Mouse (Mus musculus): Measurements from ENCODE around the gene Rab42. TPM values are rescaled to one million over a fixed set of nuclear protein-coding genes. Genes with fewer than 3 reads are reported as not detected.

The Rab42 gene
- polyA plus RNA-seq (2021; fragmentation: Nextera tagmentation), result 7.7 and 7.9 TPM in 2 replicates
- long read RNA-seq, experiment 1, partial matches to known transcripts, result 0 of 6 reads
- long read RNA-seq, experiment 1, other reads (novel, unspliced or antisense), result 4 of 6 reads
- long read RNA-seq, experiment 2, transcript Rab42-201 (2 exons, 761 nt), result major isoform, 10 of 13 reads
- long read RNA-seq, experiment 2, partial matches to known transcripts, result 0 of 13 reads
- long read RNA-seq, experiment 2, other reads (novel, unspliced or antisense), result 3 of 13 reads

DNA sequence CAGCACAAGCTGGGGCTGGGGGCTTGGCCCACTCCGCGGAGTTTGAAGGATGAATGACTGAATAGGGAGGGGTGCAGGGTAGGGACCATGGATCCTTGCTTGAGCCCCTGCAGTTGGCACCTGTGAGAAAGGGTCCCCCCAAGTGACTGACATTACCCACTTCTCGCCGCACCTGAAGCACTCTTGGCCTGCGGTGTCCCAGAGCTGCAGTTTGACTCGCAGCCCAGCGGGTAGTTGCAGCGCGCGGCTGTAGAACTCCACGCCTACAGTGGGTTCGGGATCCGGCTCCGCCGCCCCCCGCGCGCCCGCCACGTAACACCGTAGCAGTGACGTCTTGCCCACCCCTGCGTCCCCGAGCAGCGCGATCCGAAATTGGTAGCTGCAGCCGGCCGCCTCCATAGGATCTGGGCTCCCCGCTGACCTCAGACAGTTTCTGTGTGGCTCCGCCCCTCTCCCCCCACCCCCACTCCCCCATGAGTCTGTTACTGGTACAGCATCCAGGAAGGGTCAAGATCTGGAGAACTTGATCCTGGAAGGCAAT, at the start of gene Rab42:
Gene Rab42 (minus strand): TSS at position 447 of the 541 bp plus-strand sequence.

GRCm38 (mm10) chr4:132329115-132329834, 26.1 kb upstream of the Rab42 start, which contains the start of gene Trnau1ap:
TSS of gene Trnau1ap (minus strand) at chr4:132329538.

GRCm38 (mm10) chr4:132274156-132274862, 28.9 kb downstream of the Rab42 start, which contains the start of gene Taf12:
TSS of gene Taf12 (plus strand) at chr4:132274375.

DNA sequence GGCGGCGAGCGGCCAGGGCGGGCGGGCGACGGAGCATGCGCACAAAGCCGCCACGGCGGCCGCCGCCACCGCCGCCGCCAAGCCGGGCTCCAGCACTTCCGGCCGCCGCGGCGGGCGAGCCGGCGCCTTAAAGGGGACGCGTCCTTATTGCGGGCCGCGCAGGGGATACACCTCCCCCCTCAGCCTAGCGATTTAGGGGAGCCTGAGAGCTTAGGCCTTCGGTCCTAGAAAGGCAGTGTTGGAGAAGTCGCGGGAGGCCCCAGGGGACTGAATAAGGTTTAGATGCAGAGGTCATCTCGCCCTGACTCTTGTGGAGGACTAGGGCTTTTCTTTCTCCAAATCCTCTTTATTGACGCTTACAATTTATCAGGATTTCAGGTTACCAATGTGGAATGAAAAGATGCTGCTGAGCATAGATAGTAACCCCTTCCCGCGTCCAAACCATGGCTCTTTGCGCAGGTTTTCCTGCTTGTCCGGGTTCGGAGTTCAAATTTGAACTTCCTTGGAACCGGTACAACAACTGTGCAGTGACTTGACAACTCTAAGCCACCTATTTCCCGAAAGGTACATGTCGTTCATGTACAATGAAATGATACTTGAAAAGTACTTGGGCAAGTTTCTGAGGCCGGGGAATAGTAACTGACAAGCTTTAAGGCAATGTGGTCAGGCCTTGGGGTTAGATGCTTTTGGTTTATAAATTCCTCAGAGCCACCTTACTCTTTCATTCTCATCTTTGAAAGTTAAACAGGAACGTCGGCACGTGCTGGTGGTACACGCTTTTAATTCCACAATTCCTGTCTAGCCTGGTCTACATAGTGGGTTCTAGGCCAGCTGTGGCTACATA, 41.4 kb downstream of the Rab42 start, which contains the start of gene Gmeb1:
Gene Gmeb1 (minus strand): TSS at position 89 of the 844 bp plus-strand sequence.

Other genes starting within 250 kb of the Rab42 start
- gene Gm10300, start 228.7 kb downstream of the Rab42 start, polyA plus RNA-seq (2021; fragmentation: Nextera tagmentation), result 0.13 and 0.21 TPM in 2 replicates
- gene Epb41, start 228.1 kb downstream of the Rab42 start, polyA plus RNA-seq (2021; fragmentation: Nextera tagmentation), result 5.7 and 7.3 TPM in 2 replicates
- gene Oprd1, start 158.9 kb downstream of the Rab42 start, polyA plus RNA-seq (2021; fragmentation: Nextera tagmentation), result 1.4 and 2.2 TPM in 2 replicates
- gene Ythdf2, start 91.1 kb downstream of the Rab42 start, polyA plus RNA-seq (2021; fragmentation: Nextera tagmentation), result 39.7 and 47.6 TPM in 2 replicates
- 8.7 and 17.9 TPM in 2 replicates for gene Gmeb1, start 41.8 kb downstream of the Rab42 start, polyA plus RNA-seq (2021; fragmentation: Nextera tagmentation)
- 29.4 and 31.9 TPM in 2 replicates for gene Taf12, start 29.0 kb downstream of the Rab42 start, polyA plus RNA-seq (2021; fragmentation: Nextera tagmentation)
- 47.1 and 59.3 TPM in 2 replicates for gene Trnau1ap, start 26.2 kb upstream of the Rab42 start, polyA plus RNA-seq (2021; fragmentation: Nextera tagmentation)
- gene Rcc1, start 50.2 kb upstream of the Rab42 start, polyA plus RNA-seq (2021; fragmentation: Nextera tagmentation), result 6.4 and 7.5 TPM in 2 replicates
- 1.5 and 3.7 TPM in 2 replicates for gene Phactr4, start 119.1 kb upstream of the Rab42 start, polyA plus RNA-seq (2021; fragmentation: Nextera tagmentation)
- gene Med18, start 160.5 kb upstream of the Rab42 start, polyA plus RNA-seq (2021; fragmentation: Nextera tagmentation), result 4.9 and 6.2 TPM in 2 replicates
- gene Sesn2, start 207.1 kb upstream of the Rab42 start, polyA plus RNA-seq (2021; fragmentation: Nextera tagmentation), result 6.4 and 6.9 TPM in 2 replicates
- gene Atpif1, start 230.3 kb upstream of the Rab42 start, polyA plus RNA-seq (2021; fragmentation: Nextera tagmentation), result 1,769 and 1,771 TPM in 2 replicates
- gene Dnajc8, start 232.2 kb upstream of the Rab42 start, polyA plus RNA-seq (2021; fragmentation: Nextera tagmentation), result 105 and 106 TPM in 2 replicates

Data from left cerebral cortex, adult 6 months (tissue).